Mouse (Mus musculus): ENCODE measurements around the gene Ints11.

DNA sequence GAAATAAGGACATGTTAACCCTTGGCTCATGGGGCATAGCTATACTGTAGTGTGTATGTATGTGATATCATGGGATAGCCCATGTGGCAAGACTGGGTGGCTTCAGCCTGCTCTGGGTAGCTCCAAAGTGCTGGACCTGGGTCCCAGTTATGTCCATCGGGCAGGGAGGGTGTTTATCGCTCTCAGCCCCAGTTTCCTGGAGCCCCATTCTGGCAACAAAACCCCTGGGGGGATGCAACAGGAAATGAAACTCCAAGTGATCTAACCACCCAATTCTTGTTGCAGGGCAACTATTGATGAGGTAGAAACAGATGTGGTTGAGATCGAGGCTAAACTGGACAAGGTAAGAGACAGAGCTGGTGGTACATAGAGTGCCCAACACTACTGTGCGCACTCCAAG is 26.5 kb downstream of the Ints11 start:
- TF ChIP-seq POLR2A (IDR thresholded peaks at IDR 0.05; ENCODE audit: extremely low read depth, insufficient read depth, low read length) (no peak), CTCF (IDR thresholded peaks at IDR 0.05; ENCODE audit: low read depth, low read length) (no peak)

Measured in liver, adult 2 months (tissue).